Mouse (Mus musculus): Measurements from ENCODE around the gene Cdh5. TPM values are rescaled to one million over a fixed set of nuclear protein-coding genes. Genes with fewer than 3 reads are reported as not detected.
A peak's percentile ranks its signal among the peaks of the same experiment; 100 is the strongest.
"Not testable (repeated sequence)": the region's sequence is repeated elsewhere in the genome, so short reads cannot be mapped to it uniquely, and the experiment has no call there.

Gene Cdh5
- polyA plus RNA-seq, 1 experiment from 2014 or later: 12.7 TPM

DNA sequence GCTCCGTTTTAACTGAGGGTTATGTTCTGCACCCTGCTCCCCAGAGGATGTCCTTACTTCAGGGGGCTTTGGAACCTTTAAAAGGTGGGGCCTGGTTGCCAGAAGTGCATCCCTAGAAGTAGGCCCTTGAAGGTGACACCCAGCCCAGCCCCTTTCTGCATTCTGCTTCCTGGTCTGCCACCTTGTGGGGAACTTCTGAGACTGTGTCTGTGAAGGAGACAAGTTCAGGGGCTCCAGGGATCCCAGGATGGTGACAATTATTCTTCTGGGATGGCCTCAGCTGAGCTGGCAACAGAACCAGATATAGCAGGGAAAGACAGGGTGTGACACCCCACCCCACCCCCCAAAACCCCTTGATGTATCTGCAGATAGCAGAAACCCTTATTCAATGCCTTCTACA is 14.3 kb upstream of the Cdh5 start:
- Histone ChIP-seq H3K4me3 (replicated peaks; ENCODE audit: low read depth, low read length) (no peak overlapping the region), H3K9ac (replicated peaks; ENCODE audit: low read length) (no peak overlapping the region), H3K27me3 (ENCODE audit: control insufficient read depth, insufficient read depth, low read length) (no peaks in the 10 kb centered on the region), H3K27ac (replicated peaks; ENCODE audit: low read depth, low read length) (no peak overlapping the region), H3K4me1 (ENCODE audit: control insufficient read depth, insufficient read depth, low read length) (no peaks in the 10 kb centered on the region), H3K4me2 (ENCODE audit: low read length) (no peak overlapping the region), H3K9me3 (ENCODE audit: control insufficient read depth, low read length) (no peaks in the 10 kb centered on the region), H3K36me3 (ENCODE audit: control insufficient read depth, insufficient read depth, low read length) (no peaks in the 10 kb centered on the region)
- WGBS: 45% methylated on average over 1 of the region's 1 CpGs
- no peak for ATAC-seq (ENCODE audit: low FRiP score, low TSS enrichment)
- no peak for DNase-seq

DNA sequence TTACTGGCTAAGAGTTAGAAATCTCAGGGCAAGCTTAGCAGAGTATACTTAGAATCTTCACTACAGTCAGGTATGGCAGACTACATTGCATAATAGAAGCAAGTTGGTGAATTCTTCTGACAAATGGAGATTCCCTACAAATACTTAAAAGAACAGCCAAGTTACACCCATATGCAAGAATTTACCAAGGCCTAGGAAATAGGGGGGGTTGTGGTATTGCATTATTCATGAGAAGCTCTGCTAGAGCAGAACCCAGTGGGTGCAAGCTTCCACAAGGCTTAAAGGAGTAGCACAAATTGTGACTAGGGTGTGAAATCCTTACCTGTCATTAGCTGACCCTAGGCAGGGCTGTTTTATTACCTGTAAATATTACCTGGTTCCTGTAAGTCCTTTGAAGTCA is 13.5 kb upstream of the Cdh5 start:
- H3K27ac ChIP-seq (replicated peaks; ENCODE audit: low read depth, low read length); DNase-seq; H3K9ac ChIP-seq (replicated peaks; ENCODE audit: low read length); H3K4me1 ChIP-seq (ENCODE audit: control insufficient read depth, insufficient read depth, low read length); H3K27me3 ChIP-seq (ENCODE audit: control insufficient read depth, insufficient read depth, low read length); H3K4me3 ChIP-seq (replicated peaks; ENCODE audit: low read depth, low read length); H3K36me3 ChIP-seq (ENCODE audit: control insufficient read depth, insufficient read depth, low read length); H3K9me3 ChIP-seq (ENCODE audit: control insufficient read depth, low read length); ATAC-seq (ENCODE audit: low FRiP score, low TSS enrichment); H3K4me2 ChIP-seq (ENCODE audit: low read length): not testable (repeated sequence)

DNA sequence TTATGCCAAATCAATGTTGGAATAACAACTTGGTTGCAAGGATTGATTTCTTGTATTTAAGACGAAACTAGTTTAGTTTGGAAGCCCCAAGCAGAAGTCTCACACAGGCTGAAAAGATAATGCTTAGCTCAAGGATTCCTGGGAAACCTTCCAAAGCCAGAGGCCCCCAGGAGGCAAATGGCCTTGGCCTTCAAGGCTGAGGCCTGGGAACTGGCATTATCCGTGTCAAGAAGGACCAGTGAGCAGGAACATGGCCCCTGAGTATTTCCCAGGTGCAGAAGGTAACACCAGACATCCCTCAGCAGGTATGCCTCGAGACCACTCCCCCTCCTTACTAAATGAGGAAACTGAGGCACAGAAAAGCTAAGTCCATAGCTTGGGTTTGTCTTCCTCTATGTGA is 12.5 kb upstream of the Cdh5 start:
- WGBS: 78% methylated on average over 3 of the region's 3 CpGs
- ATAC-seq (ENCODE audit: low FRiP score, low TSS enrichment): no peak
- Histone ChIP-seq H3K27me3 (ENCODE audit: control insufficient read depth, insufficient read depth, low read length) (no peaks in the 10 kb centered on the region), H3K4me1 (ENCODE audit: control insufficient read depth, insufficient read depth, low read length) (no peaks in the 10 kb centered on the region), H3K9ac (replicated peaks; ENCODE audit: low read length) (no peak overlapping the region), H3K4me2 (ENCODE audit: low read length) (no peak overlapping the region), H3K9me3 (ENCODE audit: control insufficient read depth, low read length) (no peaks in the 10 kb centered on the region), H3K36me3 (ENCODE audit: control insufficient read depth, insufficient read depth, low read length) (no peaks in the 10 kb centered on the region), H3K4me3 (replicated peaks; ENCODE audit: low read depth, low read length) (no peak overlapping the region), H3K27ac (replicated peaks; ENCODE audit: low read depth, low read length) (no peak overlapping the region)
- DNase-seq: no peak

DNA sequence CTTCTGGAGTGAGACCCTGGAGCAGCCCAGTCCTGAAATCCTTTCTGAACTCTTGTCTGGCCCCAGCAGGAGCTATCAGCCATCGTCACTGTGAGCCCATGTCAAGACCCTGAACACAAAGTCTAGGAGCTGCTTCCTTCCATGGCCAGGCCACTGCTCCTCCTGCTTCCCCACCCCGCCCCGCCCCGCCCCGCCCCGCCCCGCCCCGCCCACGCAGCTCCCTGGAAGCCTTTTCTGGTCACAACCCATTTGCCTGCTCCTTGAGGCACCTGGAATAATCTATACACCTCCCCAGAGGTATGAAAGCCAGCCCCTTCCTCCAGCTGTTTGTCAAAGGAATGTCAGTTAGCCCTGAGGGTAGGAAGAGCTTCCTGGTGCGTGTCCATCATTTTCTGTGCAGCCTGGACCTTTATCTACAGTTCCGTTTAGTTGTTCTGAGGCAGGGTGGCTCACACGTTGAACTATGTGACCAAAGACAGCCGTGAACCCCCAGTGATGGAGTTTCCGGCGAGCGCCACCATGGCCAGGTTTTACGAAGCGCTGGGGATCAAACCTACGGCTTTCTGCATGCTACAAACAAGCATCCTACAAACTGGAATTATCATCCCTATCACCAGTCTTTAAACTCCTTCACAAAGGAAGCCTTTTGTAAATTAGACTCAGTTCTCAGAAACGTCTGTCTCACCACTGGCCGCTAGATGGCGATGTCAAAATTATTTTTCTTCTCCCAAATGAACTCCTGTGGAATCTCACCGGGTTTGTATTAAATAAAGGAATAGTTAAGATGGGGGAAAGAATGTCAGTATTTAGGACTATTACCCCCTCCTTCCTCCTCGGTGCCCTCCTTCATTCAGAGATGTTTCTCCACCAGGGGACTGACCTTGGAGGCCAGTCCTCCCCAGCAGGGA is 10.2 kb upstream of the Cdh5 start:
- peak; percentile 77 for DNase-seq
- not testable (repeated sequence) for H3K27ac ChIP-seq (replicated peaks; ENCODE audit: low read depth, low read length); H3K27me3 ChIP-seq (ENCODE audit: control insufficient read depth, insufficient read depth, low read length); H3K9me3 ChIP-seq (ENCODE audit: control insufficient read depth, low read length); H3K4me3 ChIP-seq (replicated peaks; ENCODE audit: low read depth, low read length); H3K4me1 ChIP-seq (ENCODE audit: control insufficient read depth, insufficient read depth, low read length); H3K36me3 ChIP-seq (ENCODE audit: control insufficient read depth, insufficient read depth, low read length); H3K9ac ChIP-seq (replicated peaks; ENCODE audit: low read length); ATAC-seq (ENCODE audit: low FRiP score, low TSS enrichment)
- peak overlapping the region; percentile 28; the same call in 1 of the 2 replicates for H3K4me2 ChIP-seq (ENCODE audit: low read length)
- 11% methylated on average over 24 of the region's 24 CpGs for WGBS

DNA sequence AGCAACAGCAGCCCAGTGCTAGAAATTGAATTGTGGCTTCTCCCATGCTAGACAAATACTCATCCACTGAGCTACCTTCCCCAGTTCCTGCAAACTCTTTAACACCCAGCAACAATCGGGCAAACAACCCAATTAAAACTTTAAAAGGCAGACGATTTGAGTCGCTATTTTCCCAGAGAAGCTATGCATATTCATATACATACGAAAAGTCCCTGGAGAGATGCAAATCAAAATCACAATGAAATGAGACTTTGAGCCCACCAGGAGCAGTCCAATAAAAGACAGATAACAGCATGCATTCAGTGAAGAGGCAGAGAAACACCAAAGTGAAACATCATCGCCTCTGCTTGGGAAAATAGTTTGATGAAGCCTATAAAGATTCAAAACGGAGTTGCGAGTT is 8.1 kb upstream of the Cdh5 start:
- no peak overlapping the region for H3K9ac ChIP-seq (replicated peaks; ENCODE audit: low read length)
- no peak overlapping the region for H3K27ac ChIP-seq (replicated peaks; ENCODE audit: low read depth, low read length)
- no peak overlapping the region for H3K4me3 ChIP-seq (replicated peaks; ENCODE audit: low read depth, low read length)
- no peaks in the 10 kb centered on the region for H3K9me3 ChIP-seq (ENCODE audit: control insufficient read depth, low read length)
- WGBS: 38% methylated on average over 7 of the region's 7 CpGs
- H3K27me3 ChIP-seq (ENCODE audit: control insufficient read depth, insufficient read depth, low read length): no peaks in the 10 kb centered on the region
- DNase-seq (peak; percentile 50), ATAC-seq (ENCODE audit: low FRiP score, low TSS enrichment) (no peak)
- H3K36me3 ChIP-seq (ENCODE audit: control insufficient read depth, insufficient read depth, low read length): no peaks in the 10 kb centered on the region
- no peaks in the 10 kb centered on the region for H3K4me1 ChIP-seq (ENCODE audit: control insufficient read depth, insufficient read depth, low read length)
- no peak overlapping the region for H3K4me2 ChIP-seq (ENCODE audit: low read length)

DNA sequence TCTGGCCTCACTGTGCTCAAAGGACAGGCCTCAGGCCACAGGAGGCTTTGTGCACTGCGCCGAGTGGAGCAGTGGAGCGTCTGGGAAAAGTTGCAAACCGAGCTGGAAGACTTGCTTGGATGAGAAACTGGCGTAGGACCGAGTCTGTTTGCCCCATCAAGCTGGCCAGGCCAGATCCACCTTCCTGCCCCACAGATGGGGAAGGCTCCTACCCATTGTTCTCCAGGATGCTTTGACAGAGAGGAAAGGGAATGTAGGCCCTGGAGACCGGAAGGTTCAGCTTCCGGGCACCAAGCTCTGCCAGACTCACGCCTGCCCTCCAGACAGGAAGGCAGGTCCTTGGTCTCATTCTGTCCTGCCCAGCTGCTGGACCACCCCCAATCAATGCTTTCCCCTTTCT is 5.8 kb upstream of the Cdh5 start:
- H3K4me1 ChIP-seq (ENCODE audit: control insufficient read depth, insufficient read depth, low read length): 0 out of 2 replicates have a peak, but pooled peaks cover 3% of the 10 kb centered on the region
- H3K27me3 ChIP-seq (ENCODE audit: control insufficient read depth, insufficient read depth, low read length): no peaks in the 10 kb centered on the region
- no peaks in the 10 kb centered on the region for H3K36me3 ChIP-seq (ENCODE audit: control insufficient read depth, insufficient read depth, low read length)
- DNase-seq (no peak), ATAC-seq (ENCODE audit: low FRiP score, low TSS enrichment) (no peak; the same call in 1 of the 2 replicates)
- H3K4me2 ChIP-seq (ENCODE audit: low read length): no peak overlapping the region
- H3K9me3 ChIP-seq (ENCODE audit: control insufficient read depth, low read length): no peaks in the 10 kb centered on the region
- H3K27ac ChIP-seq (replicated peaks; ENCODE audit: low read depth, low read length): no peak overlapping the region
- H3K9ac ChIP-seq (replicated peaks; ENCODE audit: low read length): no peak overlapping the region
- 70% methylated on average over 9 of the region's 9 CpGs for WGBS
- no peak overlapping the region for H3K4me3 ChIP-seq (replicated peaks; ENCODE audit: low read depth, low read length)

DNA sequence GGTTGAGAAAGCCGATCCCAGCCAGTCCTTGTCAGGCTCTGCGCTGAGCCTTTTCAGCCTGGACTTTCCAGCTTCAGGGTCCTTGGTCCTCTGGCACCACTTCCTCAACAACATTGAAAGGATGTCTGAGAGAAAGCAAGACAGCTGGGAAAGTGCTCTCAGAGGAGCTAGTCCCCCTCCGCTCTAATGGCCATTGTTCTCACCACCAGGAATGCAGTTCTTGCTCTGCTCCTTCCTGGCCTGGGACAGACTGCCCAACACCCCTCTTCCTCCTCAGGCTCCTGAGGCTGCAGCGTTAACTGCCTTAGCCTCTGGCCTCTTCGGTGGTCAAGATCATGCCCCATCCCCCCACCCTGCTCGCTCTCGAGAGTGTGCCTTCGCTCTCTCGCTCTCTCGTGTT is 4.8 kb upstream of the Cdh5 start:
- H3K27ac ChIP-seq (replicated peaks; ENCODE audit: low read depth, low read length): no peak overlapping the region
- no peaks in the 10 kb centered on the region for H3K27me3 ChIP-seq (ENCODE audit: control insufficient read depth, insufficient read depth, low read length)
- 0 out of 2 replicates have a peak, but pooled peaks cover 3% of the 10 kb centered on the region for H3K4me1 ChIP-seq (ENCODE audit: control insufficient read depth, insufficient read depth, low read length)
- H3K36me3 ChIP-seq (ENCODE audit: control insufficient read depth, insufficient read depth, low read length): no peaks in the 10 kb centered on the region
- no peak for ATAC-seq (ENCODE audit: low FRiP score, low TSS enrichment)
- H3K9me3 ChIP-seq (ENCODE audit: control insufficient read depth, low read length): no peaks in the 10 kb centered on the region
- 75% methylated on average over 10 of the region's 10 CpGs for WGBS
- no peak for DNase-seq
- no peak overlapping the region for H3K9ac ChIP-seq (replicated peaks; ENCODE audit: low read length)
- H3K4me3 ChIP-seq (replicated peaks; ENCODE audit: low read depth, low read length): no peak overlapping the region
- H3K4me2 ChIP-seq (ENCODE audit: low read length): no peak overlapping the region

DNA sequence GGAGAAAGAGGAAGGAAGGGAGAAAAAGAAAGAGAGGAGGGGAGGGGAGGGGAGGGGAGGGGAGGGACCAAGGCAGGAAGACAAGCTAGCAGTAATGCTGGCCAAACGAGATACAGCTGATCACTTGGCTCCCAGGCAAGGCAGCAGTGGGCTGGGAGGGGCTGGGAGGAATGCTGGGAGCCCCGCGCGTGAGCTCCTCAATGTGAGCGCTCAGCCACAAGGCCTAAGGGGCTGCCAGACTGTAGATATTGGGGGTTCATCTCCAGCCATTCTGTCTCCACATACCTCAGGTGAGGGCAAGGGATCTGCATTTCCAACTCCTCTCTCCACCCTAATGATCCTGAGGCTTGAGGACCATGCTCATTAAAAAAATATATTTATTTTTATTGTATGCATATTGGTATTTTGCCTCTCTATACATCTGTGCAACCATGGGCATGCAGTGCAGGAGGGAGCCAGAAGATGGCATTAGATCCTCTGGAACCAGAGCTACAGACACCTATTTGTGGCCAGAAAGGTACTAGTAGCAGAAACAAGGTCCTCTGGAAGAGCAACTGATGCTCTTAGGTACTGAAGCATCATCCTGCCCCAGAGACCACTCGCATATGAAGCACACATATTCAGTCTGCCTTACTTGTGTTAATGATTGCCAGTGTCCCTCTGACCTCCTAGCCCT is 2.6 kb upstream of the Cdh5 start:
- H3K36me3 ChIP-seq (ENCODE audit: control insufficient read depth, insufficient read depth, low read length): no peaks in the 10 kb centered on the region
- DNase-seq (peak; percentile 51), ATAC-seq (ENCODE audit: low FRiP score, low TSS enrichment) (peak; percentile 20; the same call in 1 of the 2 replicates)
- H3K4me2 ChIP-seq (ENCODE audit: low read length): no peak overlapping the region
- no peaks in the 10 kb centered on the region for H3K9me3 ChIP-seq (ENCODE audit: control insufficient read depth, low read length)
- no peak overlapping the region for H3K4me3 ChIP-seq (replicated peaks; ENCODE audit: low read depth, low read length)
- H3K9ac ChIP-seq (replicated peaks; ENCODE audit: low read length): no peak overlapping the region
- 0 out of 2 replicates have a peak, but pooled peaks cover 3% of the 10 kb centered on the region for H3K4me1 ChIP-seq (ENCODE audit: control insufficient read depth, insufficient read depth, low read length)
- no peaks in the 10 kb centered on the region for H3K27me3 ChIP-seq (ENCODE audit: control insufficient read depth, insufficient read depth, low read length)
- 35% methylated on average over 6 of the region's 6 CpGs for WGBS
- H3K27ac ChIP-seq (replicated peaks; ENCODE audit: low read depth, low read length): no peak overlapping the region

Measured in midbrain, embryonic 14.5 days (tissue).